Mouse (Mus musculus): ENCODE measurements around the gene Zswim3.

The Zswim3 gene

GRCm38 (mm10) chr2:164805332-164805718, 427 bp downstream of the Zswim3 start:
- no peak for DNase-seq (ENCODE audit: low read depth, low spot score)

- no peak for DNase-seq (ENCODE audit: low read depth, low spot score)
Measured at GRCm38 (mm10) chr2:164806614-164807013, 1.7 kb downstream of the Zswim3 start.

- DNase-seq (ENCODE audit: low read depth, low spot score), result no peak
Measured at GRCm38 (mm10) chr2:164813557-164813956, 8.7 kb downstream of the Zswim3 start.

- no peak for DNase-seq (ENCODE audit: low read depth, low spot score)
Measured at GRCm38 (mm10) chr2:164815348-164815747, 10.4 kb downstream of the Zswim3 start.

GRCm38 (mm10) chr2:164815821-164816220, 10.9 kb downstream of the Zswim3 start:
- no peak for DNase-seq (ENCODE audit: low read depth, low spot score)

GRCm38 (mm10) chr2:164817206-164817605, 12.3 kb downstream of the Zswim3 start:
- DNase-seq (ENCODE audit: low read depth, low spot score), result no peak

- DNase-seq (ENCODE audit: low read depth, low spot score), result no peak
Measured at GRCm38 (mm10) chr2:164817703-164818102, 12.8 kb downstream of the Zswim3 start.

- no peak for DNase-seq (ENCODE audit: low read depth, low spot score)
Measured at GRCm38 (mm10) chr2:164821060-164821459, 16.2 kb downstream of the Zswim3 start.

- DNase-seq (ENCODE audit: low read depth, low spot score), result peak; percentile 96
Measured at GRCm38 (mm10) chr2:164822636-164823165, 17.8 kb downstream of the Zswim3 start, which contains the start of gene Zswim1. Zswim1 (plus strand) TSS chr2:164822686.

GRCm38 (mm10) chr2:164823181-164823585, 18.3 kb downstream of the Zswim3 start:
- no peak for DNase-seq (ENCODE audit: low read depth, low spot score)

- DNase-seq (ENCODE audit: low read depth, low spot score), result no peak
Measured at GRCm38 (mm10) chr2:164823969-164824368, 19.1 kb downstream of the Zswim3 start.

- DNase-seq (ENCODE audit: low read depth, low spot score), result no peak
Measured at GRCm38 (mm10) chr2:164825521-164825920, 20.6 kb downstream of the Zswim3 start.

- no peak for DNase-seq (ENCODE audit: low read depth, low spot score)
Measured at GRCm38 (mm10) chr2:164827146-164827850, 22.4 kb downstream of the Zswim3 start.

GRCm38 (mm10) chr2:164828437-164828836, 23.5 kb downstream of the Zswim3 start, which contains the start of gene Spata25:
Spata25 (minus strand) TSS chr2:164828537.
- no peak for DNase-seq (ENCODE audit: low read depth, low spot score)

GRCm38 (mm10) chr2:164829090-164829489, 24.2 kb downstream of the Zswim3 start:
- no peak for DNase-seq (ENCODE audit: low read depth, low spot score)

GRCm38 (mm10) chr2:164831029-164831428, 26.1 kb downstream of the Zswim3 start:
- DNase-seq (ENCODE audit: low read depth, low spot score), result peak; percentile 85

- peak; percentile 69 for DNase-seq (ENCODE audit: low read depth, low spot score)
Measured at GRCm38 (mm10) chr2:164832032-164832747, 27.3 kb downstream of the Zswim3 start.

- peak; percentile 93 for DNase-seq (ENCODE audit: low read depth, low spot score)
Measured at GRCm38 (mm10) chr2:164832748-164833301, 27.9 kb downstream of the Zswim3 start, which contains the start of gene Ctsa. Ctsa (plus strand) TSS chr2:164832873.

GRCm38 (mm10) chr2:164833314-164833959, 28.5 kb downstream of the Zswim3 start, which contains the start of gene Neurl2:
Neurl2 (minus strand) TSS chr2:164833456.
- peak; percentile 99 for DNase-seq (ENCODE audit: low read depth, low spot score)

- DNase-seq (ENCODE audit: low read depth, low spot score), result no peak
Measured at GRCm38 (mm10) chr2:164834531-164834930, 29.6 kb downstream of the Zswim3 start.

- no peak for DNase-seq (ENCODE audit: low read depth, low spot score)
Measured at GRCm38 (mm10) chr2:164835164-164835563, 30.3 kb downstream of the Zswim3 start.

GRCm38 (mm10) chr2:164845782-164846181, 40.9 kb downstream of the Zswim3 start:
- DNase-seq (ENCODE audit: low read depth, low spot score), result peak; percentile 48
